Mouse (Mus musculus) erythroblast, embryonic 14.5 days (primary cell): ENCODE data around the gene Zscan4f. TPM values are rescaled to one million over a fixed set of nuclear protein-coding genes. Genes with fewer than 3 reads are reported as not detected.
"Not testable (repeated sequence)": the region's sequence is repeated elsewhere in the genome, so short reads cannot be mapped to it uniquely, and the experiment has no call there.

Experiments
- H3K27me3 ChIP-seq: 2 replicates; pipeline ENCODE4 v1.6.1; 2012; ENCODE audit warnings: inconsistent platforms; ENCODE audit not compliant: control insufficient read depth
- H3K36me3 ChIP-seq: 2 replicates; pipeline ENCODE4 v1.6.1; 2012; ENCODE audit warnings: mild to moderate bottlenecking, inconsistent platforms; ENCODE audit not compliant: control insufficient read depth
- H3K4me1 ChIP-seq: 2 replicates; pipeline ENCODE4 v1.6.1; 2012; ENCODE audit warnings: inconsistent platforms; ENCODE audit not compliant: control insufficient read depth
- H3K4me3 ChIP-seq: replicated peaks from 2 replicates; pipeline ENCODE3; 2012; ENCODE audit warnings: moderate library complexity, mild to moderate bottlenecking, inconsistent platforms
- H3K9me3 ChIP-seq: 2 replicates; pipeline ENCODE4 v1.6.1; 2012; ENCODE audit warnings: low read length, inconsistent platforms, mixed read lengths; ENCODE audit not compliant: control insufficient read depth
- polyA plus RNA-seq: library from polyadenylated mRNA; stranded (reverse); fragments of >175 nt; gene quantifications from 2 replicates; pipeline ENCODE4 v1.2.3, GENCODE M21; 2012

Zscan4f gene
- polyA plus RNA-seq: not detected in 2 replicates

- H3K4me3 ChIP-seq, H3K4me1 ChIP-seq, H3K9me3 ChIP-seq, H3K36me3 ChIP-seq, H3K27me3 ChIP-seq: not testable (repeated sequence)
These were observed at the start of gene Zscan4f for GRCm38 (mm10) chr7:11397615-11398014. Gene Zscan4f (plus strand): TSS chr7:11397915.

GRCm38 (mm10) chr7:11384641-11385040, 13.1 kb upstream of the Zscan4f start:
- H3K4me1 ChIP-seq, H3K27me3 ChIP-seq, H3K9me3 ChIP-seq, H3K4me3 ChIP-seq, H3K36me3 ChIP-seq: not testable (repeated sequence)

Other genes starting within 250 kb of the Zscan4f start
- gene Zscan4d, start 231.8 kb upstream of the Zscan4f start, polyA plus RNA-seq: not detected in 2 replicates
- gene Zscan4e, start 87.2 kb upstream of the Zscan4f start, polyA plus RNA-seq: not detected in 2 replicates
- gene Zscan4-ps2, start 116.4 kb downstream of the Zscan4f start, polyA plus RNA-seq: not detected in 2 replicates
- not detected in 2 replicates for gene Zscan4-ps3, start 211.4 kb downstream of the Zscan4f start, polyA plus RNA-seq